Mouse (Mus musculus): Measurements from ENCODE around the gene Inafm2. TPM values are rescaled to one million over a fixed set of nuclear protein-coding genes. Genes with fewer than 3 reads are reported as not detected.
A peak's percentile ranks its signal among the peaks of the same experiment; 100 is the strongest.

Gene Inafm2
- total RNA-seq, 2 experiments from 2014 or later: 38.8 to 39.7 TPM

DNA sequence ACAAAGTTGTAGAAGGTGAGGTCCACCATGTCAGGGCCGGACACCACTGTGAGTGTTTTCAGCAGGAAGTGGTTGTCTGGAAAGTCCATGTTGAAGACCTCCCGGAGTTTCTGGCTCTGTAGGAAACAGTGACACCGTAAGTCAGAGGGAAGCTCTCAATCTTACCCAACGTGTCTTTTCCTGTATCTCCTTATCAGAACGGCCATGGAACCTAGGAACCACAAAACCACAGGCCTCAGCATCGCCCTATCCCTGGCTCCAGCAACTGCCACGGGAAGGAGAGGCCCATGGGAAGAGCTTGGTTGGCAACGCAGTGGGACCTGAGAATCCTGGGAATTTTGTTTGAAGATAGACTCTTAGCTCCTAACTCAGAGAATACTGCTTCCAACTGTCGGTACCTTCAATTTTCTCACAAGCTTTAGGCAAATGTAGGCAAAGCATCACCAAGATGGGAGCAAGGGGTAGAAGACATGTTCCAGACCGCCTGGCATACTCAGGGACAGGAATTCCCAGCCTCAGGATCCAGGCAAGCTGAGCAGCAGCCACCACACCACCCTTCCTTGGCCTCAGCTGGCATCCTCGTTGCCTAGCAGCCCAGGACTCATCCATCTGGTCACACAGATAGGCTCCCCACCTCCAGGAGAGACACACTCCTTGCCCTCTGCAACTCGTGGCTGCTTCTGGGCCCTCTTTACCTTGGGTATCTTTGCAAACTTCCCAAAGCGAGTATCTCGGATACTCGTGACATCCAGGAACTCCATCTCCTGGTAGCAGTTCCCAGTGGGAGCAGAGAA, 21.7 kb upstream of the Inafm2 start:
- no peak for DNase-seq (ENCODE audit: low spot score in 2 of 2)

- DNase-seq (ENCODE audit: low spot score in 2 of 2): no peak
Measured at GRCm38 (mm10) chr2:118725511-118725910, 20.0 kb upstream of the Inafm2 start.

GRCm38 (mm10) chr2:118726873-118727272, 18.7 kb upstream of the Inafm2 start:
- DNase-seq (ENCODE audit: low spot score in 2 of 2): no peak

DNA sequence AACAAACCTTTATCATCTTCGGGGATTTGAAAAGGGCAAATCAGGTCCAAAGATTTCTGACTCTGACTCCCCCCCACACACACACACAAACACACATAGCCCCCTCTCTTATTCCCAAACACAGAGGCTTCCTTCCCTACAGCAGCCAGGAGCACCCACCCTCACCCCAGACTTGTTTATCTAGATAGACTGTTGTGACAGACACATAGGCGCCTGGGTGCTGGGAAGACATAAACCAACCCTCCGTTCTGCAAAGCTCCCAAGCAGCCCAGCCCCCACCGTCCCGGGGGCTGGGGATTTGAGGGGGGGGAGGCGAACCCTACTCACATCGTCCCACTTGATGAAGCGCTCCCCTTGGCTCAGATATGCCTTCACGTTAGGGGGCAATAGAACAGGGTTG, 17.6 kb upstream of the Inafm2 start:
- DNase-seq (ENCODE audit: low spot score in 2 of 2): no peak

- DNase-seq (ENCODE audit: low spot score in 2 of 2): no peak
Measured at GRCm38 (mm10) chr2:118728337-118728736, 17.2 kb upstream of the Inafm2 start, which contains the start of gene Plcb2. Gene Plcb2 (minus strand): TSS chr2:118728438.

- DNase-seq (ENCODE audit: low spot score in 2 of 2): no peak
Measured at GRCm38 (mm10) chr2:118729194-118729593, 16.4 kb upstream of the Inafm2 start.

DNA sequence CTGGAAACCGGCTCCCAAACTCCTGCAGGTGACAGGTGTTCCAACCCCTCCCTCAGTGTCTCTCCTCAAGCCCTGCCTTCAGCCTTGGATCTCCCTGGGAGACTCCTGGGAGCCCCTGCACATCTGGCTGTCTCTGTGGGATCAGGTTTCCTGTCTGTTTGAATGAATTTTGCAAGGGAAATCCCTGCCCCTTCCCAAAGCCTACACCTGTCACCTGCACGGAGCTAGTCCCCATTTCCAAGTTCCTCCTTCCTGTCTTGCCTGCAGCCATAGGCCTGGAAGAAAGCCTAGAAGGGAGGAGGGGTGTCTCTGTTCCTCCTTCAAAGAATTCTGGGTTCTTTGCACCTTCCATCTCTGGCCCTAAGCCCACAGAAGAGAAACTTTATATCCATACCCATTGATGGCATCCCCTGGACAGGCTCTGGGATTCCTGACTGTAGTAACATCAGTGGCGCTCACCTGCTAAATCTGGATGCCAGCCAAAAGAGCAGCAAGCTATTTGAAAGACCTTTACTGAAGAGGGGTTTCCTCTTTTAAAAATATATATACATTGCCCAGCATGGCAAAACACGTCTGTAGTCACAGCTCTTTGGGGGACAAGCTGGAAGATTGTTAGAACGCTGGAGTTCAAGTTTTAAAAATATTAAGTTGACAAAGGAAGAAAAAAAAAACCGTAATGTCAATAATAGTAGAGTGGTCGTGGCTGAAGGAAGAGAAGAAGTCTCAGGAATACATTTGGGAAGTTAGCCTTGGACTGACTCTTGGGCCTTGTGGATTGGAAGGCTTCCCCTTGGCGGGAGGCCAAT, 15.5 kb upstream of the Inafm2 start:
- DNase-seq (ENCODE audit: low spot score in 2 of 2): no peak

DNA sequence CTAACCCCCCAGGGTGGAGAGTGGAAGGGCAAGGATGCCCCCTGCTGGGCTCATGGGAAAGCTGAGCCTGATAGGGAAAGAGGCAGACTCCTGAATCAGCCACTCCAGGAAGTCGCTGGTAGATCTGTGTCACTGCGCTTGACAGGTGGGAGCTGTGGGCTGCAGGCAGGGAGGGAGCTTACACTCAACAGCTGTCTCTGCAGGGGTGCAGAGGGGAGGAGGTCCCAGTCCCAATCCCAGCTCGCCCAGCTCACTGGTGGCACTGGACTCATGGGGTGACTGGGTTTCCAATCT, 15.0 kb upstream of the Inafm2 start:
- DNase-seq (ENCODE audit: low spot score in 2 of 2): peak; percentile 77 to 82

DNA sequence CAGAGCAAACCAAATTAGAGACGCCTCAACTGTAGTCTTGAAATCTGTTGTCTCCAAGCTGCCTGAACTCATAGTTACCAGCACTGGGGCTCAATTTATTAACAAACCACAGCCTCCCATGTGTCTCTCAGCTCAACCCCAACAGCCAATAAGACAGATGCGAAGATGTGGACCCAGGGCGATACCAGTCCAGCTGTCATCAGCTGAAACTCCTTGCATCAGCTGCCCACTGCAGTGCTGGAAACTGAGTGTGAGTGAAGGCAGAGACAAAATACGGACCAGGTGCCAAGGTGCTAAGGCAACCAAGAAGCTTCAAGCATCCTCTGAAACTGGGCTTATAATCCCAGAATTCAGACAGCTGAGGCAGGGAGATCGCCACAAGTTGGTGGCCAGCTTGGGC, 13.6 kb upstream of the Inafm2 start:
- no peak for DNase-seq (ENCODE audit: low spot score in 2 of 2)

GRCm38 (mm10) chr2:118733341-118733740, 12.2 kb upstream of the Inafm2 start:
- DNase-seq (ENCODE audit: low spot score in 2 of 2): peak; percentile 53 to 80

DNA sequence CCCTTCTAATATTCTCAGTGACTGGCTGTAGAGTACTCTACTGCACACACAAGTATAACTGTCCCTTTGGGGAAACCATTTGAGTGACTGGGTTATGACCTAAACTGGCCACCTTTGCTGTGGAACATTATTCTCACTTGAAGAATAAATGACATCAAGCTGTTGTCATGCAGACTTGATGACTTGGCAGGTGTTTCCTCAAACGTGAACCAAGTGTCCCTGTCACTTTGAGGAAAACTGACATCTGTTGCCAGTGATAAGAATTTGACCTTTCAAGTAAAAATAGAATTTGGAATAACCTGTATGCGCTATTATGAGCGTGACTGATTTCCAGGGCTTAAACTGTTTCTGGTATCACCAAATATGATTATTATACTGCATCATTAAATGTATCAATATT, 5.2 kb upstream of the Inafm2 start:
- DNase-seq (ENCODE audit: low spot score in 2 of 2): no peak

DNA sequence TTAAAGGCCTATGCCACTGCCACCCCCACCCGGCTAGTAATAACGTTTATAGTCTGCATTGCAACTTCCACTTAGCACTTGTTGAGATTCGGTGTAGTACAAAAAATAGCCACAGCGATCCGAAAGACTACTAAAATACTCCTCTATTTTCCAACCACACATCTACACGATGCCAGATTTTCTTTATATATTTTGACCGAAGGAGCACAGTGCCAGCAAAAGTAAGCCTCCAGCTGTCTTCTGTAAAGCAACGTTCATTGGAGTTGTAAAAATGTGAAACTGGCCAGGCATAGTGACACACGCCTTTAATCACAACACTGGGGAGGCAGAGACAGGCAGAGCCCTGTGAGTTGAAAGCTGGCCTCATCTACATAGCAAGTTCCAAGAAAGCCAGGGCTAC, 4.4 kb upstream of the Inafm2 start:
- no peak for DNase-seq (ENCODE audit: low spot score in 2 of 2)

GRCm38 (mm10) chr2:118743261-118743943, 2.2 kb upstream of the Inafm2 start:
- DNase-seq (ENCODE audit: low spot score in 2 of 2): peak in 1 of 2 experiments; percentile 58

DNA sequence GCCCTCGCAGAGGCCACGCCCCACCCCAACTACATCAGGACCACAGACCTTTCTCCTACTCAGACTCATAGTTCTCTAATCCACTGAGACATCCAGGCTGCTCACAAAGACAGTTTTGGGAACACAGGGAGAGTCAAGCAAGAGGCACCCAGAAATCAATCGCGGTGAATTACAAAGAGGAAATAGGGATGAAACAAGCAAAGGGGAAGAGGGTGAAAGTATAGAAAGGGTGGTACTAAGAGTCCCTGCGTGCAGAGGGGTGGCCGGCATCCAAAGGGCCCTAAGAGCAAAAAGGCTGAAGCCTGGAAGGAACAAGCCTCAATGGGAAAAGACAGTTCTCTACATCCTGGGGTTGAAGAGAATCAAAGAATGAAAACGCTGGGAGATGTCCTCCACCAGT, 937 bp upstream of the Inafm2 start:
- no peak for DNase-seq (ENCODE audit: low spot score in 2 of 2)

GRCm38 (mm10) chr2:118745915-118746901, 650 bp downstream of the Inafm2 start:
- DNase-seq (ENCODE audit: low spot score in 2 of 2): no peak

- no peak for DNase-seq (ENCODE audit: low spot score in 2 of 2)
Measured at GRCm38 (mm10) chr2:118747301-118747960, 1.9 kb downstream of the Inafm2 start.

DNA sequence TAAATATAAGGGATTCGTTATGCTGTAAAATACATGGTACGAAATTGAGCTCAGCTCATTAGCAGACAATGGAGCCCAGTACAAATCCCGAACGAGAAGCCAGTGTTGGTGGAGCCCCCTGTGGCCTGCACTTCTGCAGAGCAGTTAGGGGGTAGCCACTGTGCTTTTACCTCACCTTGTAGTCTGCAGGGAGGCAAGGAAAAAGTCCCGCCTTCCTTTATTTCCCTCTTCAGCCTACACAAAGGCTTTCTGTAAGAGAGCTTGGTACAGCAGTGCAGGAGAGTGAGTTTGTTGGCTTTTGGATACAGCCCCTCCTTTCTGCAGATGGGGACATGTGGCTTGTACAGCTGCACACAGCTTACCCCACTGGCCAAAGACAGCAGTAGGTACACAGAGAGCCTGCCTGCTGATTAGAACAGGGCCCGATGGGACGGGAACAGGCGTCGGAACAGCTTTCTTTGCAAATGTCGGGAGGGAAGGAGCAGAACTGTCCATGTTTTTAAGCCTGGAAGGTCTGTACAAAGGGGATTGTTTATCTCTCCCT, 3.9 kb downstream of the Inafm2 start:
- no peak for DNase-seq (ENCODE audit: low spot score in 2 of 2)

DNA sequence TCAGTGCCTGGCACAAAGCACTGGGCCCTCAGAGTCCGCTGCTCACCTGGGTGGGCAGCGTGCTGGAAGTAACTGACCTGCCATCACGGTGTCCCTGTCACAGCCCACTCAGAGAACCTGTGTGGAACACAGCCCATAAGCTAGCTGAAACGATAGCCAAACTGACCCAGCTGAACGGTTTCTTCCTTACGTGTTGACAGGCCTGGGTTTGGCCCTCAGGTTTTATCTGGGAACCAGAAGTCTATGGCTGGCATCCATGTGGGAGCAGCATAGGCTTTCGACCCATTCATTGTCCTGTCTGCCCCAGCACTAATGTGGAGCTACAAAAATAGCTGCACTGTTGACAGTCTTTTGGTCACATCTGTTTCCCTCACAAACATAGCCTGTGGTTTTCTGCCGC, 4.9 kb downstream of the Inafm2 start:
- DNase-seq (ENCODE audit: low spot score in 2 of 2): no peak

- DNase-seq (ENCODE audit: low spot score in 2 of 2): no peak
Measured at GRCm38 (mm10) chr2:118751896-118752791, 6.6 kb downstream of the Inafm2 start.
